Mouse (Mus musculus): ENCODE measurements around the gene Disp3. TPM values are rescaled to one million over a fixed set of nuclear protein-coding genes. Genes with fewer than 3 reads are reported as not detected.

The Disp3 gene
- total RNA-seq, 2 experiments from 2014 or later = 0.13 to 0.63 TPM

GRCm38 (mm10) chr4:148218238-148218637 is 69.5 kb downstream of the Disp3 start:
- no peak for DNase-seq

DNA sequence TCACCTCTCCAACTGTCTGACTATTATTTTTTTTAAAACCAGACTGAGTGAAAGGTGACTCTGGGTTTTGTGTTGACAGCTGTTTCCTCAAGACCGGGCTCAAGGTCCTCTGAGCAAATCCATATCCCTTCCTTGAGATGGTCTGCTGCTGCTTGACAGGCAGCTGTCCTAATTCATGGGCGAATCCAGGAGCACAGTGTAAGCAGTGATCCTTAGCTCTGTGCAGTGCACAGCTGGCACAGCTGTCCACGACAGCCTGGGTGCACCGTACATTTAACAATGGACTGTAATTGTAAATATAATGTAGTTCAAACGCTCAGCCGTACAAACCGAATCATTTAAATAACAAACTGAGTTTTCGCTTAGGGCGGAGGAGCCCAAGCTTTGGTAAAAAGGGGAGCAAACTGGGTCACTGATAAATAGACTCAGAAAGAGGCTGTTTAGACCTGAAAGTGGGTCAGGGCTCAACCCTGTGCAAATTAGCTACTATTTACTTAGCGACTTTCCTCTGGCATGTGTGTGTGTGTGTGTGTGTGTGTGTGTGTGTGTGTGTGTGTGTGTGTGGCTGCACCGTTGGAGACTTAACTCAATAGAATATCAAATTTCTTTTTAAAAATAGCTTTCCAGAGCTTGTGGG is 72.4 kb downstream of the Disp3 start:
- DNase-seq = no peak

GRCm38 (mm10) chr4:148214460-148215136 is 73.2 kb downstream of the Disp3 start:
- DNase-seq = no peak

- DNase-seq = no peak
Measured at GRCm38 (mm10) chr4:148204873-148205232, 82.9 kb downstream of the Disp3 start.

DNA sequence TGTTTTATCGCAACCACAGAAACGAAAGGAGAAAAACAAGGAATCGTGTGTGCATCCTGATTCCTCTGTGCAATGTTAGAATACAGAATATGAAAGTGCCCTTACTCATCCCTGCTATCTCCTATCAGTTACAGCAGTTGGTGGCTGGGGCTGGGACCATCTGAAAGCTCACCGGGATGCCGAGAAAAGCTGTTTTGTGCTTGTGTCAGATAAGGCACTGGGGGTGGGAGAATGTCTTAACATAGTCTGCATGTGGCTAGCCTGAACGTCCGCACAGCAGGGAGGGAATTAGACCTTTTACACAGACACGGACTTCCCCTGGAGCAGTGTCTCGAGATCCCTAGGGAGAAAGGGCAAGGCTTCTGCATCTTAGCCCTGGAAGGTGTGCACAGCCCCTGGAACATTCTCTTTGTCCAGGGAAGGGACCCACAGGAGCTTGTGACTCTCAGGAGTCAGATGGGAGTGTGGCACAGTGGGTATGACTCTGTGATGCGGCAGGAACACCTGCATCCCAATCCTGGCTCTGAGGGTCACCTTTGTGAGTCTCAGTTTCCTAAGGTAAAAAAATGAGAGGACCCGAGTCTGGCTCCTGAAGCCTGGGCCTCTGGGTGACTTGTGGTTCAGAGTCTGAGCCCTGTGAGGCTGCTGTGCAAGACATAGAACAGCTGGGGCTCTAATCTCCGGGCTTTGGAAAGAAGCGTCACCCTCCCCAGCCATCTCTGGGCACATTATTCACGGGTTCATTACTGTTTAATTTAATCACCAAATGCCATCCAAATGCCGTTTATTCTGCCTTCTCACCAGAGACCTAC is 83.5 kb downstream of the Disp3 start:
- no peak for DNase-seq

DNA sequence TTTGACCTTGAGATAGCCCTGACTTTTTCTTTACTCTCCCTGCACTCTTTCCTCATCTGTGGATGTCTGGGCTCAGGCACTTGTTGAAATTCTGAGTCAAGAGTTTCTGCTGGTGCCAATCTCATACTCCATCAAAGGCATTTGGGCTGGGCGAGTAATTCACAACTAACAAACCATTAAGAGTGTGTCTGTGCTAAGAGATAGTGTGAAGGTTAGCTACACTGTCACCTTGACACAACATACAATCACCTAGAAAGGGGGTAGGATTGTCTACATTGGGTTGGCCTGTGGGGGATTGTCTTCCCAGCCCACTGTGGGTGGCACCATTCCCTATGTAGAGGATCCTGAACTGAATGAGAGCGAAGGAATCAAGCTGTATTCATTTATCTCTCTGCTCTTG is 84.2 kb downstream of the Disp3 start:
- DNase-seq = no peak

GRCm38 (mm10) chr4:148198721-148199120 is 89.0 kb downstream of the Disp3 start:
- no peak for DNase-seq

GRCm38 (mm10) chr4:148194400-148194799 is 93.4 kb downstream of the Disp3 start:
- no peak for DNase-seq

- DNase-seq = no peak
Measured at GRCm38 (mm10) chr4:148192707-148193245, 95.0 kb downstream of the Disp3 start.

Other genes starting within 250 kb of the Disp3 start
- gene Clcn6, start 249.1 kb downstream of the Disp3 start, total RNA-seq (2021) = 10 to 100 TPM; 10.0 to 12.6 TPM
- gene Mthfr, start 248.9 kb downstream of the Disp3 start, total RNA-seq (2021) = 10 to 100 TPM; 29.0 to 54.7 TPM
- gene Agtrap, start 199.9 kb downstream of the Disp3 start, total RNA-seq (2021) = 10 to 100 TPM; 76.6 to 96.6 TPM
- gene Mad2l2, start 157.6 kb downstream of the Disp3 start, total RNA-seq (2021) = 10 to 100 TPM; 23.1 to 27.1 TPM
- under 1 TPM; 0.10 to 0.20 TPM for gene Draxin, start 157.3 kb downstream of the Disp3 start, total RNA-seq (2021)
- 10 to 100 TPM; 48.5 to 58.3 TPM for gene Fbxo6, start 135.8 kb downstream of the Disp3 start, total RNA-seq (2021)
- 10 to 100 TPM; 10.7 to 12.9 TPM for gene Fbxo44, start 127.5 kb downstream of the Disp3 start, total RNA-seq (2021)
- 1 to 10 TPM; 3.9 to 5.1 TPM for gene Fbxo2, start 127.3 kb downstream of the Disp3 start, total RNA-seq (2021)
- 10 to 100 TPM; 18.9 to 20.8 TPM for gene Ubiad1, start 156.8 kb upstream of the Disp3 start, total RNA-seq (2021)
- 10 to 100 TPM; 72.5 to 86.2 TPM for gene Mtor, start 160.6 kb upstream of the Disp3 start, total RNA-seq (2021)
- gene Angptl7, start 212.5 kb upstream of the Disp3 start, total RNA-seq (2021) = 1 to 10 TPM in 1 of 2 experiments, under 1 TPM in 1; 0.46 to 1.3 TPM

Measured in adrenal gland, postnatal 36 days (tissue).